Mouse (Mus musculus) erythroblast, embryonic 14.5 days (primary cell): ENCODE data around the gene Tcf12.

Source experiments
- GATA1 ChIP-seq: IDR thresholded peaks from 2 replicates; pipeline ENCODE4 v1.6.1; 2012; ENCODE audit warnings: low read length, inconsistent platforms, mixed read lengths
- TAL1 ChIP-seq: IDR thresholded peaks from 3 replicates; pipeline ENCODE4 v1.6.1; 2012; ENCODE audit warnings: low read length, inconsistent platforms, mixed read lengths

GRCm38 (mm10) chr9:72099945-72100685 is 11.6 kb downstream of the Tcf12 start:
- TF ChIP-seq TAL1 (no peak), GATA1 (no peak)
